Mouse (Mus musculus): Measurements from ENCODE around the gene Lonp2. TPM values are rescaled to one million over a fixed set of nuclear protein-coding genes. Genes with fewer than 3 reads are reported as not detected.

The Lonp2 gene
- polyA plus RNA-seq, 1 experiment = 31.4 TPM

GRCm38 (mm10) chr8:86644661-86645060 is 20.8 kb downstream of the Lonp2 start:
- TF ChIP-seq USF1 (IDR thresholded peaks at IDR 0.05; ENCODE audit: low read depth) (no peak), POLR2AphosphoS2 (IDR thresholded peaks at IDR 0.05; ENCODE audit: insufficient read length, low read depth) (no peak), MAX (IDR thresholded peaks at IDR 0.05; ENCODE audit: low read depth) (no peak), REST (IDR thresholded peaks at IDR 0.05; ENCODE audit: insufficient read depth, insufficient read length) (no peak), E2F4 (IDR thresholded peaks at IDR 0.05; ENCODE audit: insufficient read depth) (no peak), TCF12 (IDR thresholded peaks at IDR 0.05; ENCODE audit: insufficient read depth, poor library complexity, severe bottlenecking) (no peak), CEBPB (IDR thresholded peaks at IDR 0.05; ENCODE audit: insufficient read depth, poor library complexity, severe bottlenecking) (no peak), MYOG (IDR thresholded peaks at IDR 0.05; ENCODE audit: control insufficient read depth in 1 of 3, insufficient read depth in 1 of 3, insufficient read length in 2 of 3, low read depth in 2 of 3) (no peak), SRF (IDR thresholded peaks at IDR 0.05; ENCODE audit: control insufficient read depth, insufficient read length, low read depth) (no peak), MYOD1 (IDR thresholded peaks at IDR 0.05; ENCODE audit: control insufficient read depth in 1 of 3, insufficient read length in 2 of 3, low read depth in 2 of 3) (no peak), POLR2A (IDR thresholded peaks at IDR 0.05; ENCODE audit: insufficient read length, low read depth) (no peak), TCF3 (IDR thresholded peaks at IDR 0.05; ENCODE audit: insufficient read length, low read depth) (no peak)
- no peak overlapping the region for H3K4me2 ChIP-seq (ENCODE audit: low read depth)
- H3K79me2 ChIP-seq (ENCODE audit: control insufficient read depth, insufficient read depth) = no peaks in the 10 kb centered on the region

GRCm38 (mm10) chr8:86647771-86648170 is 23.9 kb downstream of the Lonp2 start:
- H3K4me2 ChIP-seq (ENCODE audit: low read depth) = no peak overlapping the region
- H3K36me3 ChIP-seq (ENCODE audit: control insufficient read depth, insufficient read depth) = no peaks in the 10 kb centered on the region
- no peak overlapping the region for H3ac ChIP-seq (ENCODE audit: control insufficient read depth, insufficient read length)
- H3K79me2 ChIP-seq (ENCODE audit: control insufficient read depth, insufficient read depth) = no peaks in the 10 kb centered on the region
- no peak for TF ChIP-seq CEBPB (IDR thresholded peaks at IDR 0.05; ENCODE audit: insufficient read depth, poor library complexity, severe bottlenecking)
- TF ChIP-seq MYOD1 (IDR thresholded peaks at IDR 0.05; ENCODE audit: control insufficient read depth in 1 of 3, insufficient read length in 2 of 3, low read depth in 2 of 3) = no peak
- TF ChIP-seq USF1 (IDR thresholded peaks at IDR 0.05; ENCODE audit: low read depth) = no peak
- no peak for TF ChIP-seq TCF3 (IDR thresholded peaks at IDR 0.05; ENCODE audit: insufficient read length, low read depth)
- TF ChIP-seq REST (IDR thresholded peaks at IDR 0.05; ENCODE audit: insufficient read depth, insufficient read length) = no peak
- no peak for TF ChIP-seq POLR2A (IDR thresholded peaks at IDR 0.05; ENCODE audit: insufficient read length, low read depth)
- TF ChIP-seq E2F4 (IDR thresholded peaks at IDR 0.05; ENCODE audit: insufficient read depth) = no peak
- no peak for TF ChIP-seq TCF12 (IDR thresholded peaks at IDR 0.05; ENCODE audit: insufficient read depth, poor library complexity, severe bottlenecking)
- TF ChIP-seq MAX (IDR thresholded peaks at IDR 0.05; ENCODE audit: low read depth) = no peak
- no peak for TF ChIP-seq SRF (IDR thresholded peaks at IDR 0.05; ENCODE audit: control insufficient read depth, insufficient read length, low read depth)
- TF ChIP-seq MYOG (IDR thresholded peaks at IDR 0.05; ENCODE audit: control insufficient read depth in 1 of 3, insufficient read depth in 1 of 3, insufficient read length in 2 of 3, low read depth in 2 of 3) = no peak
- TF ChIP-seq POLR2AphosphoS2 (IDR thresholded peaks at IDR 0.05; ENCODE audit: insufficient read length, low read depth) = no peak
- no peaks in the 10 kb centered on the region for H3K27me3 ChIP-seq (ENCODE audit: control insufficient read depth, insufficient read depth, insufficient read length)
- no peak overlapping the region for H3K4me3 ChIP-seq

More at GRCm38 (mm10) chr8:86644661-86645060, 20.8 kb downstream of the Lonp2 start:
- H3K36me3 ChIP-seq (ENCODE audit: control insufficient read depth, insufficient read depth) = no peaks in the 10 kb centered on the region
- H3K27me3 ChIP-seq (ENCODE audit: control insufficient read depth, insufficient read depth, insufficient read length) = no peaks in the 10 kb centered on the region
- no peak overlapping the region for H3ac ChIP-seq (ENCODE audit: control insufficient read depth, insufficient read length)
- H3K4me3 ChIP-seq = no peak overlapping the region

GRCm38 (mm10) chr8:86651416-86651815 is 27.6 kb downstream of the Lonp2 start:
- H3K79me2 ChIP-seq (ENCODE audit: control insufficient read depth, insufficient read depth) = no peaks in the 10 kb centered on the region
- H3K36me3 ChIP-seq (ENCODE audit: control insufficient read depth, insufficient read depth) = peaks cover 4% of the 10 kb centered on the region
- no peak overlapping the region for H3ac ChIP-seq (ENCODE audit: control insufficient read depth, insufficient read length)
- TF ChIP-seq USF1 (IDR thresholded peaks at IDR 0.05; ENCODE audit: low read depth) (no peak), CEBPB (IDR thresholded peaks at IDR 0.05; ENCODE audit: insufficient read depth, poor library complexity, severe bottlenecking) (no peak), POLR2AphosphoS2 (IDR thresholded peaks at IDR 0.05; ENCODE audit: insufficient read length, low read depth) (no peak), E2F4 (IDR thresholded peaks at IDR 0.05; ENCODE audit: insufficient read depth) (no peak), MYOD1 (IDR thresholded peaks at IDR 0.05; ENCODE audit: control insufficient read depth in 1 of 3, insufficient read length in 2 of 3, low read depth in 2 of 3) (no peak), TCF3 (IDR thresholded peaks at IDR 0.05; ENCODE audit: insufficient read length, low read depth) (no peak), SRF (IDR thresholded peaks at IDR 0.05; ENCODE audit: control insufficient read depth, insufficient read length, low read depth) (no peak), MAX (IDR thresholded peaks at IDR 0.05; ENCODE audit: low read depth) (no peak), TCF12 (IDR thresholded peaks at IDR 0.05; ENCODE audit: insufficient read depth, poor library complexity, severe bottlenecking) (no peak), REST (IDR thresholded peaks at IDR 0.05; ENCODE audit: insufficient read depth, insufficient read length) (no peak), MYOG (IDR thresholded peaks at IDR 0.05; ENCODE audit: control insufficient read depth in 1 of 3, insufficient read depth in 1 of 3, insufficient read length in 2 of 3, low read depth in 2 of 3) (no peak), POLR2A (IDR thresholded peaks at IDR 0.05; ENCODE audit: insufficient read length, low read depth) (no peak)
- H3K4me2 ChIP-seq (ENCODE audit: low read depth) = no peak overlapping the region
- no peak overlapping the region for H3K4me3 ChIP-seq
- H3K27me3 ChIP-seq (ENCODE audit: control insufficient read depth, insufficient read depth, insufficient read length) = no peaks in the 10 kb centered on the region

GRCm38 (mm10) chr8:86652546-86652945 is 28.7 kb downstream of the Lonp2 start:
- no peak overlapping the region for H3K4me2 ChIP-seq (ENCODE audit: low read depth)
- H3K36me3 ChIP-seq (ENCODE audit: control insufficient read depth, insufficient read depth) = peaks cover 4% of the 10 kb centered on the region
- H3K79me2 ChIP-seq (ENCODE audit: control insufficient read depth, insufficient read depth) = no peaks in the 10 kb centered on the region
- H3ac ChIP-seq (ENCODE audit: control insufficient read depth, insufficient read length) = no peak overlapping the region
- H3K4me3 ChIP-seq = no peak overlapping the region
- H3K27me3 ChIP-seq (ENCODE audit: control insufficient read depth, insufficient read depth, insufficient read length) = no peaks in the 10 kb centered on the region
- TF ChIP-seq TCF3 (IDR thresholded peaks at IDR 0.05; ENCODE audit: insufficient read length, low read depth) (no peak), CEBPB (IDR thresholded peaks at IDR 0.05; ENCODE audit: insufficient read depth, poor library complexity, severe bottlenecking) (no peak), TCF12 (IDR thresholded peaks at IDR 0.05; ENCODE audit: insufficient read depth, poor library complexity, severe bottlenecking) (no peak), MYOD1 (IDR thresholded peaks at IDR 0.05; ENCODE audit: control insufficient read depth in 1 of 3, insufficient read length in 2 of 3, low read depth in 2 of 3) (no peak), E2F4 (IDR thresholded peaks at IDR 0.05; ENCODE audit: insufficient read depth) (no peak), MYOG (IDR thresholded peaks at IDR 0.05; ENCODE audit: control insufficient read depth in 1 of 3, insufficient read depth in 1 of 3, insufficient read length in 2 of 3, low read depth in 2 of 3) (no peak), REST (IDR thresholded peaks at IDR 0.05; ENCODE audit: insufficient read depth, insufficient read length) (no peak), USF1 (IDR thresholded peaks at IDR 0.05; ENCODE audit: low read depth) (no peak), MAX (IDR thresholded peaks at IDR 0.05; ENCODE audit: low read depth) (no peak), POLR2A (IDR thresholded peaks at IDR 0.05; ENCODE audit: insufficient read length, low read depth) (no peak), POLR2AphosphoS2 (IDR thresholded peaks at IDR 0.05; ENCODE audit: insufficient read length, low read depth) (no peak)
